Mouse (Mus musculus): ENCODE measurements around the gene Gne. TPM values are rescaled to one million over a fixed set of nuclear protein-coding genes. Genes with fewer than 3 reads are reported as not detected.

The Gne gene
- polyA plus RNA-seq (2012) = 41.3 and 46.5 TPM in 2 replicates

GRCm38 (mm10) chr4:44083945-44084344, at the start of gene Gne:
Gne (minus strand) TSS chr4:44084177.

GRCm38 (mm10) chr4:44004126-44004525, 79.9 kb downstream of the Gne start, which contains the start of gene Clta:
Clta (plus strand) TSS chr4:44004452.

Other genes with a start within 250 kb of the Gne start
- gene Olfr157, start 244.0 kb downstream of the Gne start, polyA plus RNA-seq (2012) = not detected in 2 replicates
- not detected in 2 replicates for gene Olfr155, start 232.6 kb downstream of the Gne start, polyA plus RNA-seq (2012)
- gene Reck, start 208.6 kb downstream of the Gne start, polyA plus RNA-seq (2012) = 0.53 and 1.00 TPM in 2 replicates
- 12.7 and 16.1 TPM in 2 replicates for gene Glipr2, start 126.8 kb downstream of the Gne start, polyA plus RNA-seq (2012)
- gene Ccin, start 100.7 kb downstream of the Gne start, polyA plus RNA-seq (2012) = not detected in 2 replicates
- gene Clta, start 79.7 kb downstream of the Gne start, polyA plus RNA-seq (2012) = 466 and 477 TPM in 2 replicates
- 27.7 and 27.8 TPM in 2 replicates for gene Rnf38, start 149.6 kb upstream of the Gne start, polyA plus RNA-seq (2012)
- 0.45 and 0.56 TPM in 2 replicates for gene Melk, start 216.7 kb upstream of the Gne start, polyA plus RNA-seq (2012)

All from megakaryocyte-erythroid progenitor cell, adult 5 weeks (primary cell).